Mouse (Mus musculus) CD4-positive, CD25-positive, alpha-beta regulatory T cell, adult 2 months (primary cell): ENCODE data around the gene Rtl9.

ENCODE experiments used
- DNase-seq: peaks from one replicate; pipeline ENCODE4 v3.0.0-alpha.2; 2012; ENCODE audit warnings: low read depth, low spot score

The Rtl9 gene

GRCm38 (mm10) chrX:143099044-143099754, at the start of gene Rtl9:
Rtl9 (plus strand) TSS chrX:143099594.
- peak; percentile 9 for DNase-seq

GRCm38 (mm10) chrX:143051478-143051877, 47.9 kb upstream of the Rtl9 start:
- DNase-seq = peak; percentile 65

GRCm38 (mm10) chrX:143051921-143052320, 47.5 kb upstream of the Rtl9 start:
- DNase-seq = no peak

GRCm38 (mm10) chrX:143058829-143059228, 40.6 kb upstream of the Rtl9 start:
- DNase-seq = peak; percentile 74

GRCm38 (mm10) chrX:143062641-143063355, 36.6 kb upstream of the Rtl9 start:
- DNase-seq = no peak

GRCm38 (mm10) chrX:143063780-143064179, 35.6 kb upstream of the Rtl9 start:
- DNase-seq = no peak

GRCm38 (mm10) chrX:143064288-143064687, 35.1 kb upstream of the Rtl9 start:
- DNase-seq = no peak

- DNase-seq = no peak
Measured at GRCm38 (mm10) chrX:143066320-143067114, 32.9 kb upstream of the Rtl9 start.

GRCm38 (mm10) chrX:143067115-143067514, 32.3 kb upstream of the Rtl9 start:
- DNase-seq = no peak

- DNase-seq = no peak
Measured at GRCm38 (mm10) chrX:143067576-143067975, 31.8 kb upstream of the Rtl9 start.

- no peak for DNase-seq
Measured at GRCm38 (mm10) chrX:143080458-143081336, 18.7 kb upstream of the Rtl9 start.

GRCm38 (mm10) chrX:143082732-143083131, 16.7 kb upstream of the Rtl9 start:
- DNase-seq = no peak

GRCm38 (mm10) chrX:143088225-143088624, 11.2 kb upstream of the Rtl9 start:
- DNase-seq = no peak

GRCm38 (mm10) chrX:143090904-143091588, 8.3 kb upstream of the Rtl9 start:
- no peak for DNase-seq

GRCm38 (mm10) chrX:143097551-143097950, 1.8 kb upstream of the Rtl9 start:
- DNase-seq = no peak

GRCm38 (mm10) chrX:143103146-143103545, 3.8 kb downstream of the Rtl9 start:
- DNase-seq = no peak

GRCm38 (mm10) chrX:143105866-143106265, 6.5 kb downstream of the Rtl9 start:
- no peak for DNase-seq

GRCm38 (mm10) chrX:143112546-143112945, 13.2 kb downstream of the Rtl9 start:
- DNase-seq = no peak
